ENCODE assay signal across 19 mouse cellular contexts in the genomic region with DNA sequence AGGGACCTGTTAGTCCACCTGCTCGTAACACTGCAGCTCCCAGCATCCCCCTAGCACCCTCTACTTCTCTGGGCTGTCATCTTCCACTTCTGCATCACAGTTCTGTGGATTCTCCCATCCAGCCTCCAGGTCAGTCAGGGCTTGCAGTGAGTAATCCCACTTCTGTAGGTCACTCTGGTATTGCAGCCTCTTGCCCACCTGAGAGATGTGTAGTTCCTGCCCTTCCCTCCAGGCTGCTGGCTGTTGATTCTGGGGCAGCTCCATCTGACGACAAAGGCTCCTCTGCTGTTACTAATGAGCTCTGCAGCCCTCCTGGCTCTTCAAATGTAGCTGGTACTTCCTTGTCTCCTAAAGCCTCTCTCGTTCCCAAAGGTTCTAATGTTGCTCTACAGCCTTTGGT. TPM values are rescaled to one million over a fixed set of nuclear protein-coding genes. Genes with fewer than 3 reads are reported as not detected.
DNase-seq lines count a peak whose midpoint lies in the region; ATAC-seq and TF ChIP-seq lines count a peak whose summit lies in the region.
"Had no signal": no experiment of that assay in that cellular context is flagged by ENCODE, and none has a peak within 500 bp of the region (broad histone marks: within the 10 kb centered on the region; RNA-seq: fewer than 3 reads in every experiment).

No protein-coding gene starts in this region.

- peak overlapping the region; percentile 23; the same call in 1 of the 2 replicates for H3K9ac ChIP-seq in heart, embryonic 14.5 days (ENCODE audit: low read length)
- H3K9ac ChIP-seq in heart, embryonic 11.5 days (ENCODE audit: low read depth, low read length): no peak overlapping the region
- no peak overlapping the region for H3K9ac ChIP-seq in stomach, postnatal 0 days (ENCODE audit: low read length)
- H3K9ac ChIP-seq: heart, embryonic 15.5 days; limb, embryonic 15.5 days; neural tube, embryonic 12.5 days had no signal

- TF ChIP-seq EP300 in stomach, postnatal 0 days (optimal IDR thresholded peaks at IDR 0.05): no peak

- H3K36me3 ChIP-seq in heart, embryonic 14.5 days (ENCODE audit: control insufficient read depth, insufficient read depth, low read length): peaks cover 70% of the 10 kb centered on the region
- peaks cover 14% of the 10 kb centered on the region for H3K36me3 ChIP-seq in heart, embryonic 11.5 days (ENCODE audit: control insufficient read depth, insufficient read depth, low read length)
- peaks cover 75% of the 10 kb centered on the region for H3K36me3 ChIP-seq in megakaryocyte, embryonic 14.5 days (replicated peaks; ENCODE audit: low read length)
- peaks cover 20% of the 10 kb centered on the region for H3K36me3 ChIP-seq in stomach, postnatal 0 days (ENCODE audit: control insufficient read depth, insufficient read depth, low read length)

- H3K4me1 ChIP-seq in heart, embryonic 14.5 days (ENCODE audit: control insufficient read depth in 2 of 2, insufficient read depth in 2 of 2, low read length in 2 of 2): peaks cover 23 to 76% of the 10 kb centered on the region in 2 experiments
- H3K4me1 ChIP-seq in heart, embryonic 11.5 days (ENCODE audit: control insufficient read depth, insufficient read depth, low read length): peaks cover 62% of the 10 kb centered on the region
- H3K4me1 ChIP-seq in megakaryocyte, embryonic 14.5 days: peaks cover 80% of the 10 kb centered on the region
- H3K4me1 ChIP-seq in stomach, postnatal 0 days (replicated peaks; ENCODE audit: control insufficient read depth, insufficient read depth): peaks cover 8% of the 10 kb centered on the region; the same call in 1 of the 2 replicates

- TF ChIP-seq CTCF in stomach, postnatal 0 days (IDR thresholded peaks at IDR 0.05; ENCODE audit: low read depth): no peak

- no peak overlapping the region for H3K4me3 ChIP-seq in heart, embryonic 14.5 days (ENCODE audit: control insufficient read depth in 1 of 2, insufficient read depth in 1 of 2, low read depth in 1 of 2, low read length in 2 of 2)
- H3K4me3 ChIP-seq in heart, embryonic 11.5 days (ENCODE audit: low read depth, low read length): no peak overlapping the region
- peak overlapping the region; percentile 9 for H3K4me3 ChIP-seq in megakaryocyte, embryonic 14.5 days (replicated peaks)
- H3K4me3 ChIP-seq in stomach, postnatal 0 days (ENCODE audit: low read depth, low read length): no peak overlapping the region
- H3K4me3 ChIP-seq: heart, embryonic 15.5 days; limb, embryonic 15.5 days; midbrain, embryonic 13.5 days; neural tube, embryonic 12.5 days had no signal

- no peak overlapping the region for H3K4me2 ChIP-seq in heart, embryonic 14.5 days (ENCODE audit: low read length)
- no peak overlapping the region for H3K4me2 ChIP-seq in heart, embryonic 11.5 days
- no peak overlapping the region for H3K4me2 ChIP-seq in stomach, postnatal 0 days (replicated peaks; ENCODE audit: low read depth)
- H3K4me2 ChIP-seq: heart, embryonic 15.5 days; limb, embryonic 15.5 days; midbrain, embryonic 13.5 days; neural tube, embryonic 12.5 days had no signal

- H3K27me3 ChIP-seq in heart, embryonic 14.5 days (ENCODE audit: control insufficient read depth, insufficient read depth, low read length): no peaks in the 10 kb centered on the region
- H3K27me3 ChIP-seq in heart, embryonic 11.5 days (ENCODE audit: control insufficient read depth, insufficient read depth, low read length): no peaks in the 10 kb centered on the region
- no peaks in the 10 kb centered on the region for H3K27me3 ChIP-seq in megakaryocyte, embryonic 14.5 days (replicated peaks)
- no peaks in the 10 kb centered on the region for H3K27me3 ChIP-seq in stomach, postnatal 0 days (ENCODE audit: control insufficient read depth, insufficient read depth, low read length)
- H3K27me3 ChIP-seq: heart, embryonic 15.5 days; limb, embryonic 15.5 days; midbrain, embryonic 13.5 days; neural tube, embryonic 12.5 days; Patski had no signal

- peak; percentile 45 for DNase-seq in induced T-regulatory cell, adult 2 months (ENCODE audit: low read depth)
- peak; percentile 28 for DNase-seq in stomach, postnatal 0 days (ENCODE audit: low spot score)
- DNase-seq in embryo, embryonic 9.5 days (ENCODE audit: extremely low spot score): no peak
- DNase-seq: adrenal gland, adult 8-10 months; cerebellum, adult 2 months; kidney, adult 11 months; kidney, postnatal 36 days had no signal

- no peaks in the 10 kb centered on the region for H3K9me3 ChIP-seq in heart, embryonic 14.5 days (ENCODE audit: control insufficient read depth, low read length)
- H3K9me3 ChIP-seq in heart, embryonic 11.5 days (replicated peaks; ENCODE audit: control insufficient read depth, low read length): no peaks in the 10 kb centered on the region
- no peaks in the 10 kb centered on the region for H3K9me3 ChIP-seq in megakaryocyte, embryonic 14.5 days
- no peaks in the 10 kb centered on the region for H3K9me3 ChIP-seq in stomach, postnatal 0 days (ENCODE audit: control insufficient read depth, low read length)
- H3K9me3 ChIP-seq: heart, embryonic 15.5 days; limb, embryonic 15.5 days; midbrain, embryonic 13.5 days; neural tube, embryonic 12.5 days had no signal

- 64% methylated on average over 3 of the region's 3 CpGs for WGBS in heart, embryonic 14.5 days
- WGBS in heart, embryonic 11.5 days (ENCODE audit: insufficient replicate concordance): 72% methylated on average over 3 of the region's 3 CpGs
- 51% methylated on average over 3 of the region's 3 CpGs for WGBS in stomach, postnatal 0 days

- no peak overlapping the region for H3K27ac ChIP-seq in heart, embryonic 14.5 days (replicated peaks in 1 of 2; ENCODE audit: control insufficient read depth in 1 of 2, insufficient read depth in 1 of 2, low read depth in 2 of 2, low read length in 2 of 2)
- H3K27ac ChIP-seq in heart, embryonic 11.5 days (ENCODE audit: low read depth, low read length): no peak overlapping the region
- H3K27ac ChIP-seq in stomach, postnatal 0 days (replicated peaks): peak overlapping the region; percentile 24; the same call in 1 of the 2 replicates
- H3K27ac ChIP-seq: heart, embryonic 15.5 days; midbrain, embryonic 13.5 days; neural tube, embryonic 12.5 days had no signal

- ATAC-seq in heart, embryonic 14.5 days (ENCODE audit: insufficient number of reproducible peaks, insufficient read depth, low FRiP score, low read depth): no peak
- no peak for ATAC-seq in heart, embryonic 11.5 days (replicated peaks; ENCODE audit: insufficient number of reproducible peaks, low FRiP score, low TSS enrichment)
- ATAC-seq in megakaryocyte, adult 5-6 weeks (ENCODE audit: poor library complexity, severe bottlenecking): no peak
- no peak for ATAC-seq in stomach, postnatal 0 days (ENCODE audit: low FRiP score, low TSS enrichment)
- ATAC-seq: midbrain, embryonic 13.5 days; Patski had no signal

RNA-seq across cellular contexts. Expression of a gene that starts 4.5 kb away (rescaled TPM):
- polyA plus RNA-seq in heart, embryonic 14.5 days (2014; fragmentation: Nextera tagmentation; extraction: Ambion mirVana): 540 and 614 TPM in 2 replicates
- polyA plus RNA-seq in heart, embryonic 11.5 days (2014; fragmentation: Nextera tagmentation; extraction: Ambion mirVana): 678 and 713 TPM in 2 replicates
- 24.2 and 146 TPM in 2 replicates for polyA plus RNA-seq in megakaryocyte, embryonic 14.5 days (2012; ENCODE audit: insufficient read depth, low replicate concordance)
- 699 and 796 TPM in 2 replicates for total RNA-seq in megakaryocyte, adult 5-6 weeks (2015)
- total RNA-seq in megakaryocyte, adult 5-6 weeks (2017): 1,510 and 1,709 TPM in 2 replicates
- 618 and 628 TPM in 2 replicates for polyA plus RNA-seq in stomach, postnatal 0 days (2015; fragmentation: Nextera tagmentation; extraction: Ambion mirVana)

RNA-seq across cellular contexts. Expression of a gene that starts 18.9 kb away (rescaled TPM):
- 280 and 290 TPM in 2 replicates for polyA plus RNA-seq in heart, embryonic 14.5 days (2014; fragmentation: Nextera tagmentation; extraction: Ambion mirVana)
- 354 and 377 TPM in 2 replicates for polyA plus RNA-seq in heart, embryonic 11.5 days (2014; fragmentation: Nextera tagmentation; extraction: Ambion mirVana)
- polyA plus RNA-seq in megakaryocyte, embryonic 14.5 days (2012; ENCODE audit: insufficient read depth, low replicate concordance): 77.9 and 96.2 TPM in 2 replicates
- 118 and 120 TPM in 2 replicates for total RNA-seq in megakaryocyte, adult 5-6 weeks (2015)
- 140 and 162 TPM in 2 replicates for total RNA-seq in megakaryocyte, adult 5-6 weeks (2017)
- polyA plus RNA-seq in stomach, postnatal 0 days (2015; fragmentation: Nextera tagmentation; extraction: Ambion mirVana): 297 and 316 TPM in 2 replicates

RNA-seq across cellular contexts. Expression of a gene that starts 24.9 kb away (rescaled TPM):
- 44.8 and 44.9 TPM in 2 replicates for polyA plus RNA-seq in heart, embryonic 14.5 days (2014; fragmentation: Nextera tagmentation; extraction: Ambion mirVana)
- 56.0 and 61.4 TPM in 2 replicates for polyA plus RNA-seq in heart, embryonic 11.5 days (2014; fragmentation: Nextera tagmentation; extraction: Ambion mirVana)
- 2.6 TPM in 1 of 2 replicates, not detected in the other for polyA plus RNA-seq in megakaryocyte, embryonic 14.5 days (2012; ENCODE audit: insufficient read depth, low replicate concordance)
- total RNA-seq in megakaryocyte, adult 5-6 weeks (2015): 70.7 and 76.4 TPM in 2 replicates
- 66.4 and 66.8 TPM in 2 replicates for total RNA-seq in megakaryocyte, adult 5-6 weeks (2017)
- polyA plus RNA-seq in stomach, postnatal 0 days (2015; fragmentation: Nextera tagmentation; extraction: Ambion mirVana): 27.3 and 27.4 TPM in 2 replicates

RNA-seq across cellular contexts. Expression of a gene that starts 32.4 kb away (rescaled TPM):
- polyA plus RNA-seq in heart, embryonic 14.5 days (2014; fragmentation: Nextera tagmentation; extraction: Ambion mirVana): not detected in 2 replicates
- not detected in 2 replicates for polyA plus RNA-seq in heart, embryonic 11.5 days (2014; fragmentation: Nextera tagmentation; extraction: Ambion mirVana)
- not detected in 2 replicates for polyA plus RNA-seq in megakaryocyte, embryonic 14.5 days (2012; ENCODE audit: insufficient read depth, low replicate concordance)
- not detected in 2 replicates for total RNA-seq in megakaryocyte, adult 5-6 weeks (2015)
- not detected in 2 replicates for total RNA-seq in megakaryocyte, adult 5-6 weeks (2017)
- 5.0 and 5.7 TPM in 2 replicates for polyA plus RNA-seq in stomach, postnatal 0 days (2015; fragmentation: Nextera tagmentation; extraction: Ambion mirVana)
- total RNA-seq: left cerebral cortex, adult 18-20 months had no signal
- polyA plus RNA-seq: cerebellum, adult 2 months; embryonic facial prominence, embryonic 11.5 days; forebrain, embryonic 11.5 days; heart, embryonic 15.5 days; limb, embryonic 15.5 days; midbrain, embryonic 13.5 days; neural tube, embryonic 12.5 days; Patski had no signal

RNA-seq across cellular contexts. Expression of a gene that starts 43.2 kb away (rescaled TPM):
- 6,412 and 6,474 TPM in 2 replicates for polyA plus RNA-seq in heart, embryonic 14.5 days (2014; fragmentation: Nextera tagmentation; extraction: Ambion mirVana)
- polyA plus RNA-seq in heart, embryonic 11.5 days (2014; fragmentation: Nextera tagmentation; extraction: Ambion mirVana): 4,523 and 4,948 TPM in 2 replicates
- 796 and 843 TPM in 2 replicates for polyA plus RNA-seq in megakaryocyte, embryonic 14.5 days (2012; ENCODE audit: insufficient read depth, low replicate concordance)
- total RNA-seq in megakaryocyte, adult 5-6 weeks (2015): 902 and 936 TPM in 2 replicates
- total RNA-seq in megakaryocyte, adult 5-6 weeks (2017): 1,533 and 1,600 TPM in 2 replicates
- polyA plus RNA-seq in stomach, postnatal 0 days (2015; fragmentation: Nextera tagmentation; extraction: Ambion mirVana): 2,044 and 2,075 TPM in 2 replicates
